Mouse (Mus musculus) myocyte (in vitro differentiated cells): ENCODE measurements around the gene Nek9. TPM values are rescaled to one million over a fixed set of nuclear protein-coding genes. Genes with fewer than 3 reads are reported as not detected.

Source experiments
- H3K27me3 ChIP-seq: one replicate; pipeline ENCODE4 v1.6.1; 2011; ENCODE audit not compliant: control insufficient read depth, insufficient read depth, insufficient read length
- H3K36me3 ChIP-seq: one replicate; pipeline ENCODE4 v1.6.1; 2011; ENCODE audit not compliant: control insufficient read depth, insufficient read depth
- H3K4me2 ChIP-seq: one replicate; pipeline ENCODE4 v1.6.1; 2011; ENCODE audit warnings: low read depth, control low read depth
- H3K4me3 ChIP-seq: one replicate; pipeline ENCODE4 v1.5.1; 2011; ENCODE audit warnings: mild to moderate bottlenecking, control low read depth, moderate library complexity
- H3K79me2 ChIP-seq: one replicate; pipeline ENCODE4 v1.6.1; 2011; ENCODE audit not compliant: control insufficient read depth, insufficient read depth
- H3ac ChIP-seq: one replicate; pipeline ENCODE4 v1.6.1; 2011; ENCODE audit not compliant: control insufficient read depth, insufficient read length
- CEBPB ChIP-seq: IDR thresholded peaks from 2 replicates; pipeline ENCODE4 v1.6.1; 2011; ENCODE audit warnings: mild to moderate bottlenecking, moderate library complexity; ENCODE audit not compliant: poor library complexity, insufficient read depth, severe bottlenecking
- E2F4 ChIP-seq: IDR thresholded peaks from one replicate; pipeline ENCODE4 v1.6.1; 2011; ENCODE audit warnings: mild to moderate bottlenecking, control low read depth, moderate library complexity; ENCODE audit not compliant: insufficient read depth
- MAX ChIP-seq: IDR thresholded peaks from one replicate; pipeline ENCODE4 v1.6.1; 2011; ENCODE audit warnings: low read depth, mild to moderate bottlenecking, control low read depth
- MYOD1 ChIP-seq, 3 experiments: IDR thresholded peaks; one replicate each; pipeline ENCODE4 v1.6.1; 2011; ENCODE audit warnings: control low read depth in 2 of 3, low read depth in 2 of 3, mild to moderate bottlenecking in 2 of 3, moderate library complexity in 1 of 3; ENCODE audit not compliant: insufficient read length in 2 of 3, control insufficient read depth in 1 of 3
- MYOG ChIP-seq, 3 experiments: IDR thresholded peaks; one replicate each; pipeline ENCODE4 v1.6.1; 2011; ENCODE audit warnings: control low read depth in 2 of 3, low read depth in 2 of 3, mild to moderate bottlenecking in 2 of 3; ENCODE audit not compliant: insufficient read length in 2 of 3, control insufficient read depth in 1 of 3, insufficient read depth in 1 of 3
- POLR2A ChIP-seq: IDR thresholded peaks from one replicate; pipeline ENCODE4 v1.6.1; 2011; ENCODE audit warnings: low read depth, mild to moderate bottlenecking, control low read depth, moderate library complexity; ENCODE audit not compliant: insufficient read length
- POLR2AphosphoS2 ChIP-seq: IDR thresholded peaks from one replicate; pipeline ENCODE4 v1.6.1; 2011; ENCODE audit warnings: low read depth, control low read depth; ENCODE audit not compliant: insufficient read length
- REST ChIP-seq: IDR thresholded peaks from one replicate; pipeline ENCODE4 v1.6.1; 2011; ENCODE audit warnings: mild to moderate bottlenecking, control low read depth, moderate library complexity; ENCODE audit not compliant: insufficient read depth, insufficient read length
- SRF ChIP-seq: IDR thresholded peaks from one replicate; pipeline ENCODE4 v1.6.1; 2011; ENCODE audit warnings: low read depth; ENCODE audit not compliant: control insufficient read depth, insufficient read length
- TCF12 ChIP-seq: IDR thresholded peaks from one replicate; pipeline ENCODE4 v1.6.1; 2011; ENCODE audit warnings: mild to moderate bottlenecking, control low read depth; ENCODE audit not compliant: poor library complexity, insufficient read depth, severe bottlenecking
- TCF3 ChIP-seq: IDR thresholded peaks from one replicate; pipeline ENCODE4 v1.6.1; 2011; ENCODE audit warnings: low read depth, control low read depth; ENCODE audit not compliant: insufficient read length
- USF1 ChIP-seq: IDR thresholded peaks from one replicate; pipeline ENCODE4 v1.6.1; 2011; ENCODE audit warnings: low read depth, mild to moderate bottlenecking, control low read depth, moderate library complexity
- polyA plus RNA-seq: library from polyadenylated mRNA; unstranded; fragments of >200 nt; fragmentation: generic; extraction: Trizol; gene quantifications from one replicate; pipeline ENCODE4 v1.2.1, GENCODE M21; 2012; ENCODE audit warnings: missing spikeins

Nek9 gene
- polyA plus RNA-seq, 1 experiment: 40.4 TPM

DNA sequence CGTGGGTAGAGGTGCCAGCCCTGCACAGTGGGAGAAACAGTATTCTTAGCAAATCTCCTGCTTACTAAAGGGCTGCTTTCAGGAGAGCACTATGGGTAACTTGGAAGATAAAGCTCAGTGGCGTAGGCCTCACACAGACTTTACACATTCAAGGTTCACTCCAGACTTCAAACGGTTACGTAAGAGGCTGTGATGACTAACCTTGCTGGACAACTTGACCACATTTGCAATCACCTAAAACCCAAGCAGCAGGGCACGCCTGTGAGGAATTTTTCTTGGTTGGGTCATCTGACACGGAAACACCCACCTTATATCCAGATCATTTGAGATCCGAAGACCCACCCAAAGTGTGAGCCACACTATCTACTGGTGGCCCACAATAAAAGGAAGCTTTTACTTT, 9.0 kb downstream of the Nek9 start:
- Histone ChIP-seq H3K79me2 (no peaks in the 10 kb centered on the region), H3K36me3 (peaks cover 62% of the 10 kb centered on the region), H3ac (no peak overlapping the region), H3K4me2 (no peak overlapping the region), H3K27me3 (no peaks in the 10 kb centered on the region), H3K4me3 (no peak overlapping the region)
- TF ChIP-seq TCF12 (no peak), CEBPB (0 out of 2 replicates have a peak, but pooled peaks have one; percentile 40)

DNA sequence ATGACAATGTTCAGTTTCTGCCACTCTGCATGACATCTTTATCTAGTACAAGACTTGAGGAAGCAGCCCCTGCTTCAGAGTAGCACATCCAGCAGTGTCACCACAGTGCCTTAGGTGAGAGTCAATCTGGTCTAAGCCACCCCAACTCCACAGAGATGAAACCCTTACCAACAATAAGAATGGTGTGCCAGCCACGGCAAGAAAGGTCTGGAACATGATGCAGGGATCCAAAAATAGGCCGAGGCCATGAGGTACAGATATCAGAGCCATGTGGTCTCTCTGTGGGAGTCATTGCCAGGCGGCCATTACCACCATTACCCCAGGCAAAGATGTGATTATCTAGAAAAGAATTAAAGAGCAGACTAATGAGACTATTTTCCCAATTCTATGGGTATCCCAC, 30.5 kb downstream of the Nek9 start:
- Histone ChIP-seq H3K36me3 (peaks cover 65% of the 10 kb centered on the region), H3K4me3 (no peak overlapping the region), H3K79me2 (no peaks in the 10 kb centered on the region), H3ac (no peak overlapping the region), H3K4me2 (no peak overlapping the region), H3K27me3 (no peaks in the 10 kb centered on the region)
- TF ChIP-seq POLR2A (no peak), MYOD1 (IDR thresholded peaks at IDR 0.05; ENCODE audit: control insufficient read depth in 1 of 3, insufficient read length in 2 of 3, low read depth in 2 of 3) (no peak), SRF (no peak), CEBPB (no peak), TCF3 (no peak), E2F4 (no peak), USF1 (no peak), POLR2AphosphoS2 (no peak), MYOG (IDR thresholded peaks at IDR 0.05; ENCODE audit: control insufficient read depth in 1 of 3, insufficient read depth in 1 of 3, insufficient read length in 2 of 3, low read depth in 2 of 3) (no peak), MAX (no peak), REST (no peak)

DNA sequence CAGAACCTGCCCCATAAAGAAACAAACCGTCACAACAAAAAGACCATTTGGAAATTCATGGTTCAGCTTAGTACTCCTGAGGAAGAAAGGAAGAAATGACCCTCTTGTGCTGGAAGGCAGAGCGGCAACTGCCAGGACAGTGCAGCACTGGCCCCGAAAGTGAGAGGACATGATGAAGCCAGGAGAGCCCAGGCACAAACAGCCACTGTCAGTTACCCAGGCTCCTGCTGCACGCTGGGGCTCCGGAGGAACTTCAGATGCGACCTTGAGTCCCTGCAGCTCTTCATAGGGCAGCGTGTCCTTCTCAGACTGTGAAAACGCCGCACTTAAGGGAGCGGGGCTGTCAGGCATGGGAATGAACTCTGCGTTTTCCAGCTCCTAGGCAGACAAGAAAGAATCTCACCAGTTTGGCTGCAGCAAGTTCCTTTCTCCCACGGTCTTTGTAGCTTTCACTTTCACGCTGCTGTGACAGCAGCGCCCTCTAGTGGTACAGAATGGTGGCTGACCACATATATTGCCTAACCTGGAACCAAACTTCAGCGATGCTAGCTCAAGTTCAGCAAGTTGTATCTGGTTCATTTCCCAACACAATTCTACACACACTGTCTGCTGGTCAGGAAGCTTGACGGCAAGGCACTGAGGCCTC, 33.8 kb downstream of the Nek9 start:
- peak overlapping the region; percentile 65 for H3K4me2 ChIP-seq

GRCm38 (mm10) chr12:85304725-85305124, 34.4 kb downstream of the Nek9 start:
- Histone ChIP-seq H3K79me2 (no peaks in the 10 kb centered on the region), H3ac (no peak overlapping the region), H3K27me3 (no peaks in the 10 kb centered on the region), H3K4me3 (no peak overlapping the region), H3K4me2 (peak overlapping the region; percentile 65), H3K36me3 (peaks cover 53% of the 10 kb centered on the region)
- peak; percentile 79 for TF ChIP-seq USF1
- no peak for TF ChIP-seq MYOG (IDR thresholded peaks at IDR 0.05; ENCODE audit: control insufficient read depth in 1 of 3, insufficient read depth in 1 of 3, insufficient read length in 2 of 3, low read depth in 2 of 3)

More for the DNA sequence above, 33.8 kb downstream of the Nek9 start:
- no peaks in the 10 kb centered on the region for H3K27me3 ChIP-seq
- no peaks in the 10 kb centered on the region for H3K79me2 ChIP-seq
- no peak overlapping the region for H3K4me3 ChIP-seq
- peak; percentile 43 for TF ChIP-seq POLR2AphosphoS2
- no peak for TF ChIP-seq MAX
- TF ChIP-seq CEBPB: peak; percentile 46; the same call in 1 of the 2 replicates
- H3K36me3 ChIP-seq: peaks cover 57% of the 10 kb centered on the region
- no peak overlapping the region for H3ac ChIP-seq

GRCm38 (mm10) chr12:85303256-85303655, 35.9 kb downstream of the Nek9 start:
- Histone ChIP-seq H3ac (no peak overlapping the region), H3K4me2 (no peak overlapping the region), H3K36me3 (peaks cover 40% of the 10 kb centered on the region), H3K79me2 (no peaks in the 10 kb centered on the region), H3K4me3 (no peak overlapping the region), H3K27me3 (no peaks in the 10 kb centered on the region)
- TF ChIP-seq SRF (no peak), MYOD1 (IDR thresholded peaks at IDR 0.05; ENCODE audit: control insufficient read depth in 1 of 3, insufficient read length in 2 of 3, low read depth in 2 of 3) (no peak), POLR2AphosphoS2 (no peak), USF1 (no peak), TCF3 (no peak), E2F4 (no peak), MAX (no peak), CEBPB (no peak), REST (no peak), MYOG (IDR thresholded peaks at IDR 0.05; ENCODE audit: control insufficient read depth in 1 of 3, insufficient read depth in 1 of 3, insufficient read length in 2 of 3, low read depth in 2 of 3) (no peak)

DNA sequence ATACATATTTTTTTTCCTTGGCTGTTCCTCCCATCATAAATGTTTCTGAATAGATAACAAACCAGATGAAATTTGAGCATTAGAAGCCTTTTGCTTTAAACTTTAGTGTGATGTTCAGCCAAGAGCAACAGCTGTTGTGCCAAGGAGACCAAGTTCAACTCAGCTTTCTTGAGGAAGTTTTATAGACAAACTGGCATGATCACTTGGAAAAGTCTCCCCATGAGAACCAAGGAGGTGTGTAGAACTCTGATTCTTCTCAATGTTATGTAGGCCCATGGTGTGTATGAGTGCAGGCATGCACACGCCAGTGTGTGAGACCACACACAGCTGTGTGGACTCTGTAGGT, 40.4 kb downstream of the Nek9 start:
- H3K36me3 ChIP-seq: peaks cover 36% of the 10 kb centered on the region
- TF ChIP-seq E2F4: no peak
- TF ChIP-seq REST: no peak
- no peak for TF ChIP-seq TCF3
- peak; percentile 45 for TF ChIP-seq POLR2AphosphoS2
- no peak for TF ChIP-seq TCF12
- TF ChIP-seq MYOG (IDR thresholded peaks at IDR 0.05; ENCODE audit: control insufficient read depth in 1 of 3, insufficient read depth in 1 of 3, insufficient read length in 2 of 3, low read depth in 2 of 3): peak in 1 of 3 experiments; percentile 7
- peak in 2 of 3 experiments; percentile 2 to 39 for TF ChIP-seq MYOD1 (IDR thresholded peaks at IDR 0.05; ENCODE audit: control insufficient read depth in 1 of 3, insufficient read length in 2 of 3, low read depth in 2 of 3)
- H3K27me3 ChIP-seq: no peaks in the 10 kb centered on the region
- H3K4me3 ChIP-seq: no peak overlapping the region
- H3ac ChIP-seq: no peak overlapping the region
- no peaks in the 10 kb centered on the region for H3K79me2 ChIP-seq
- no peak overlapping the region for H3K4me2 ChIP-seq
